Mouse (Mus musculus) B cell, adult 2 months (primary cell): ENCODE results near the gene Usp5.
"Not testable (repeated sequence)": the region's sequence is repeated elsewhere in the genome, so short reads cannot be mapped to it uniquely, and the experiment has no call there.

Experiments
- DNase-seq, 2 experiments: peaks; one replicate each; pipeline ENCODE4 v3.0.0; 2022

The Usp5 gene

DNA sequence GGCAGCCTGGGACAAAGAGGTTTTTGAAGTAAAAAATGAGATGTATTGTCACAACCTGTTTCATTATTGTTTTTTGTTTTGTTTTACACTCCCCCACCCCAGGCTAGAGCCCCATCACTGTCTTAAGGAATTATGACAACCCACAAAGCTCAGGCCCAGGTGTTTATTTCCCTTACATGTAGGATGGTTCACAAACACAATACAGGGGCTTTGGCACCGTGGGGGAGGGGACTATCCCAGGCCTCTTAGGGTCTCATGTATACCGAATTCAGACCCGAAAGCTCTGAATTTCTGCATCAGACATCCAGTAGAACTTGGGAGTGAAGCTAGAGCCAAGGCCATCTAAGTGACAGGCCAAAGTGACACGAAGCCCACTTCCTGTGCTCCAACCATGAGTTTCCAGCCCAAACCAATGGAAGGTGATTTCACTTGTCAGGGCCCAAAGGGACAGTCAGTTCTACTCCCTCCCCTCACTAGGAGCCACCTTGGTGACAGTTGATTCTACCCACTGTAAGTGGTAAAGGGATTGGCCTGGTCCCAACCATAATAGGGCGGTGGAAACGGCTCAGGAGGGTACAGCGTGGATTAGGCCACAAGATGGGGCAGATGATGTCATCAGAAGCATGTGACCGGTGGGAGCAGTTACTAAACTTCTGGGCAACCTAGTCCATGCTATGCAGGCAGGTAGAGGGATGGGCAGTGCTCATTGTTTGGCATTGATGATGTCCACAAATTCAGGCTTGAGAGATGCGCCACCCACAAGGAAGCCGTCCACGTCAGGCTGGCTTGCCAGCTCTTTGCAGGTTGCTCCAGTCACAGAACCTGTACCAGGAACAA lies 18.5 kb downstream of the Usp5 start:
- not testable (repeated sequence) for DNase-seq

DNA sequence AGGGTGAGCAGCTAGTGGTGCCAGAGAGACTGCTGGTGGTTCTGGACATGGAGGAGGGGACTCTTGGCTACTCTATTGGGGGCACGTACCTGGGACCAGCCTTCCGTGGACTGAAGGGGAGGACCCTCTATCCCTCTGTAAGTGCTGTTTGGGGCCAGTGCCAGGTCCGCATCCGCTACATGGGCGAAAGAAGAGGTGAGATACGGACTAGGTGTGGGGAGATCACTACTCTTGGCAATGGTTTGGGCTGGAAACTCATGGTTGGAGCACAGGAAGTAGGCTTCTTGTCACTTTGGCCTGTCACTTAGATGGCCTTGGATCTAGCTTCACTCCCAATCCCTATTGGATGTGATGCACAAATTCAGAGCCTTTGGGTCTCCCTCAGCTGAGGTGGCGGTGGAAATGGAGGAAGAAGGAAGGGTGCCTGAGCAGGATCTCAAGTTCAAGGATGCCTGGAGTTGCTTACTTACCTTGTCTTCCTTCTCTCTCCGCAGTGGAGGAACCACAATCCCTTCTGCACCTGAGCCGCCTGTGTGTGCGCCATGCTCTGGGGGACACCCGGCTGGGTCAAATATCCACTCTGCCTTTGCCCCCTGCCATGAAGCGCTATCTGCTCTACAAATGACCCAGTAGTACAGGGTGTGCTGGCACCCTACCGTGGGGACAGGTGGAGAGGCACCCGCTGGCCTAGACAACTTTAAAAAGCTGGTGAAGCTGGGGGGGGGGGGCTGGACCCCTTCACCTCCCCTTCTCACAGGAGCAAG lies 19.3 kb downstream of the Usp5 start:
- DNase-seq = no peak

DNA sequence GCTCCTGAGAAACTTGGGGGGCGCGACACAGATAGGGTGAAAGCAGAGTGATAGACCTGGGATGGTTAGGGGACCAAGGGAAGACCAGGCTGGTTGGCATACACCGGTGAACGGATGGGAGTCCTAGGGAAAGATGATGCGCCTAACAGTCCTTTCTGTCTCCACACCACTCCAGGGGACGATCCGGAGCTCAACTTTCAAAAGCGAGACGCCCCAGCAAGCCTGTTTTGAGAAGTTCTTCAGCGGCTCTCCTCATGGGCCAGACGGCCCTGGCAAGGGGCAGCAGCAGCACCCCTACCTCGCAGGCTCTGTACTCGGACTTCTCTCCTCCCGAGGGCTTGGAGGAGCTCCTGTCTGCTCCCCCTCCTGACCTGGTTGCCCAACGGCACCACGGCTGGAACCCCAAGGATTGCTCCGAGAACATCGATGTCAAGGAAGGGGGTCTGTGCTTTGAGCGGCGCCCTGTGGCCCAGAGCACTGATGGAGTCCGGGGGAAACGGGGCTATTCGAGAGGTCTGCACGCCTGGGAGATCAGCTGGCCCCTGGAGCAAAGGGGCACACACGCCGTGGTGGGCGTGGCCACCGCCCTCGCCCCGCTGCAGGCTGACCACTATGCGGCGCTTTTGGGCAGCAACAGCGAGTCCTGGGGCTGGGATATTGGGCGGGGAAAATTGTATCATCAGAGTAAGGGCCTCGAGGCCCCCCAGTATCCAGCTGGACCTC lies 20.1 kb downstream of the Usp5 start:
- peak; percentile 67 to 70 for DNase-seq

DNA sequence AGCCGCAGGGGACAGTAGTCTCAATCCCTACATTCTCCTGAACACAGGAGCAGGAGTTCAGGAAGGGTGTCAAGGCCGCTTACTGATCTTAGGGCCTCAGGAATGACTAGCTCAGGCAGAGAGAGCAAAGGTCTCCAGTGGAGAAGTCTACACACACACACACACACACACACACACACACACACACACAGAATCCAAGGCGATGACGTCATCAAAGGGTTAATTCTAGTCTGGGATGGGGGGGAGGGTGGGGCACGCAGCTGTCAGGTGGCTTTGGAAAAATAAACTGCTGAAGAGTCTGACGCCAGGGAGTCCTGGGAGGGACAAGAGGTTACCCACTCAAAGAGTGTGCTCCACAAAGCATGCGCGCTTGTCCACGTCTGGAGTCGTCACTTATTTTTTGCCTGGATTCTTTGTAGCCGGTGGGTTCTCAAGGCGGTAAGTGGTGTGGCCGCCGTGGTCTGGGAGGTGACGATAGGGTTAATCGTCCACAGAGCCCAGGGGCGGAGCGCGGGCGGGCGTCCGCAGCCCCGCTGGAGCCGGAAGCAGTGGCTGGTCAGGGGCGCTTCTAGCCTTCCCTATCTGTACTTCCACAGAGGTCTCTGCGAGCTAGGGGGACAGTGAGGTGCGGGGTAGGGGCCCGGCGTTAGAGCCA lies 20.8 kb downstream of the Usp5 start, which contains the start of gene Spsb2:
TSS of gene Spsb2 (plus strand) at position 304 of the 655 bp plus-strand sequence.
- DNase-seq = peak; percentile 44

DNA sequence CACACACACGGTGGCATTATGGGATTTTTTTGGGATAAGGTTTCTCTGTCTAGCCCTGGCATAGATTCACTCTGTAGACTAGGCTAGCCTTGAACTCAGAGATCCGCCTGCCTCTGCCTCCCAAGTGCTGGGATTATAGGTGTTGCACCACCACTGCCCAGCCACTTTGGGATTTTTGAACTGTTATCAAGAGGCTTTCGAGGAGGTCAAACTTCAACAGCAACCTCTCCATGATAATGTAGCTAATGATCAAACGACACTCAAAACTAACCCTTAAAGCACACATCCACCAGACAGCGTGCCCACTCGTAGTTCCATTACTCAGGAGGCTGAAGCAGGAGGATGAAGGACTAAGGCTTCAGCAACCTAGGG lies 21.3 kb downstream of the Usp5 start:
- DNase-seq = no peak

DNA sequence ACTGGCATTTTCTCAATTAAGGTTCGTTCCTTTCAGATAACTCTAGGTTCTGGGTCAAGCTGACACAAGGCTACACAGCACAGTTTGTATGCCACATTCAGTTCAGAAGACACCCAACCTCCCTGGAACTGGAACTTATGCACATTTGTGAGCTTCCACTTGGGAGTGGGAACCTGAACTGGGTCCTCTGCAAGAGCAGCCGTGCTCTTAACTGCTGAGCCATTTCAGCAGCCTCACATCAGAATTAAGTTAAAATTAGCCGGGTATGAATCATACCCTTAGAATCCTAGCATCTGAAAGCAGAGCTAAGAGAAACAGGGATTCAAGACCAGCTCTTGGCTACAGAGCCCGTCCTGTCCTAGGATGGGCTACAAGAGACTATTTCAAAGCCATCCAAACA lies 21.9 kb downstream of the Usp5 start:
- DNase-seq = no peak

DNA sequence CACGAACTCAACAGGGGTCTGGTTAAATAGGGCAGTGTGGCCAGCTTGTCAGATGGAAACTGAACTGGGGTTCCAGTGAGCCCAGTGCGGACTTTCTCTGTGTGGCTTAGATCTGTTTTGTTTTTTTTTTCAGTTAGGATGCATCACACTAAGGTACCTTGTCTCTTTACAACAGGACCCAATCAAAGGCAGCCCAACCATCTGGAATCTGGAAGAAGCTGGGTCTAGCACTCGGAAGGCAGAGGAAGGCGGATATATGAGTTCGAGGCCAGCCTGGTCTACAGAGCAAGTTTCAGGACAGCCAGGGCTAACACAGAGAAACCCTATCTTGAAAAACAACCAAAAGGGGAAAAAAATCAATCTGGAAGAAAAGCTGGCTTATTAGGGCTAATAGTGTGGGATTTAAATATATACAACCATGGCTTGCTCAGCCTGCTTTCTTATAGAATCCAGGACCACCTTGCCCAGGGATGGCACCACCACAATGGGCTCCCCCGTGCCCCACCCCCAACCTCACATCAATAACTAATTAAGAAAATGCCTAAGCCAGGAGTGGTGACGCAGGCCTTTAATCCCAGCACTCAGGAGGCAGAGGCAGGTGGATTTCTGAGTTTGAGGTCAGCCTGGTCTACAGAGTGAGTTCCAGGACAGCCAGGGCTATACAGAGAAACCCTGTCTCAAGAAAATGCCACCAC lies 22.7 kb downstream of the Usp5 start:
- no peak for DNase-seq

DNA sequence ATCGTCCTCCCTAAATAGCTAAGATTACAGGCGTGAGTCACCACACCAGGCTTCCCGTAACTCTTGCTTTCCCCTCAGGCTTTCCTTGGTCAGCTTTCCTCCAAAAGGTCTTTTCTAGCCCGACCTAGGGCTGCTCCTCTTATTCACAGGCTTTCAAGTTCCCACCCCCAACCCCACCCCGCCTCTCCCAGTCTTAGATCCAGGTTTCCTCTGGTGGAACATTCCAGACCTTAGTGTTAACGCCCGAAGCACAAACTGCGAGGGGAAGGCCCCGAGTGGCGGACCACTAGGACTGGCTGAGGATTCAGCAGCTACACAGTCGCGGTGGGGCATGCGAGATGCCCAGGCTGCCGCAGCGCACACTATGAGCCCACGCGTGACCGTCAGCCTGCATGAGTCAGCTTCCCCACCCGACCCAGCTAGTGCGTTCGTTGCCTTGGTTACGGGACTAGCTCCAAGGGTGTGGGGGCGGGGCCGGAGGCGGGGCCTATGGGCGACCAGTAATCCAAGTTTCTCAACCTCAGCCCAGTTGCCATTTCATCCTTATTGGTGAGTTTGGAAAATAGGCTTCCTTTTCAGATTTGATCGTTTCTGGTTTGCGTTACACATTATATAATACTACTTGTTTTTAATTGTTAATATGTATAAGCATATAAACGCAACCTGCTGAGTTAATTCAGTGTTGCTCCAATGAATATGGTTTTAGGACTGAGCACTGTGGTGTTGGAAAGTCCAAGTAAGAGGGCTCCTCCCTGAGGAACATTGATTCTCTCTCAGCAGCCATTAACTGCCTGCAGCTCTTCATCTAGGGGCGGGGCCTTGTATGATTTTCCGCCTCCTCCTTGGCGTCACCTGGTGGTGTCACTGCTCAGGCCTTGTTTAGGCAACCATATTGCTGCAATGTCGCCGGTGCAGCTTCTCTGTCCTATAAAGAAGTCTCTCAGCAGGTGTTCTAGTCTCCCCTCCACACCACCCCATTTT lies 23.7 kb downstream of the Usp5 start:
- peak; percentile 93 to 95 for DNase-seq

DNA sequence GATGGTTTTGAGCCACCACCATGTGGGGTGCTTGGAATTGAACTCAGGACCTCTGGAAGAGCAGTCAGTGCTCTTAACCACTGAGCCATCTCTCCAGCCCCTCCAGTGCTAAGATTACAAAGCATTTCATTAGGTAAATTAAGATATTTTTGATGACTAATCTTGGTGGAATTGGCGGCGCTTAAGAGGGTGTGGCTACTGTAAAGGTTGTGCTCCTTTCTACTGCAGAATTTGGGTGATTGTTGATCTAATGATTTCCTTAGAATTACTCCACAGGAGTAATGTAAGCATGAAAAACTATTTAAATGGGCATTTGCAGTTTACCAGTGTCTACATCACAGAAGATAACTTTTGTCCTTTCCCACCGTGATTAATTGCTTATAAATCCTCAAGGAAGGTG lies 24.9 kb downstream of the Usp5 start:
- no peak for DNase-seq

DNA sequence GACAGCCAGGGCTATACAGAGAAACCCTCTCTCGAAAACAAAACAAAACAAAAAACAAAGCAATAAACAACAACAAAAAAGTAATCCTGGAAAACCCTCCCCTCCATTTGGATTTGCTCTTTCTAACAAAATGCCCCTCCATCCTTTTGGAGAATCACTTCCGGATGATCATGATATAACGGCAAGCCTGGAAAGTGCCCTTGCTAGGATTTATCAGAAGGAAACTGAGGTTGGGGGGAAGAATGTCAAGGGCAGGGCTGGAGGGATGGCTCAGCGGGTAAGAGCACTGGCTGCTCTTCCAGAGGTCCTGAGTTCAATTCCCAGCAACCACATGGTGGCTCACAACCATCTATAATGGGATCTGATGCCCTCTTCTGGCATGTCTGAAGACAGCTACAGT lies 25.6 kb downstream of the Usp5 start:
- not testable (repeated sequence) for DNase-seq

DNA sequence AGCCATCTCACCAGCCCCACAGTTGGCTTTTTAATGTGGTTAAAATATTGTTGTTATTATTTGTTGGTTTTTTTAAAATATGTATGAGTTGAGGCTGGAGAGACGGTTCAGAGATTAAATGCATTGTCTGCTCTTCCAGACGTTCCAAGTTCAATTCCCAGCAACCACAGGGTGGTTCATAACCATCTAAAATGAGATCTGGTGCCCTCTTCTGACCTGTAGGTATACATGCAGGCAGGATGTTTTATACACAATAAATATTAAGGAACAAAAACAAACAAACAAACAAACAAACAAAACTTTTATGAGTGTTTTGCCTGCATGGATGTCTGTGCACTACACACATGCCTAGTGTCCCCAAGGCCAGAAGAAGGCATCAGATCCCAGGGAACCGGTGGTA lies 26.2 kb downstream of the Usp5 start:
- no peak for DNase-seq

DNA sequence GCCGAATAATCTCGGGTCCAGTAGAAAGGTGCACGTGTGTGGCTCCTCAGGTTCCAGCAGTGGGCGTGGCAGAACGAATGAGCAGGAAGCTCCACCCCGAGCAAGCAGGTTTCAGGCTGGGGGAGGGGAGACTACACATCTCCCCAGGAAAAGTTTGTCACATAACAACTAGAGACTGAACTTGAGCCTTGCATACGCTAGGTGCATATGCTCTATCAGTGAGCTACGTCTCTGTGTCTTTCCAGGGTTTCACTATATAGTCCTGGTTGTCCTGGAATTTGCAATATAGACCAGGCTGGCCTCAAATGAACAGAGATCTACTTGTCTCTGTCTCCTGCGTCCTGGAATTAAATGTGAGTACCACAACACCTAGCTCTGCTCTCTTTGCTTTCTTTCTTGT lies 26.9 kb downstream of the Usp5 start:
- not testable (repeated sequence) for DNase-seq

DNA sequence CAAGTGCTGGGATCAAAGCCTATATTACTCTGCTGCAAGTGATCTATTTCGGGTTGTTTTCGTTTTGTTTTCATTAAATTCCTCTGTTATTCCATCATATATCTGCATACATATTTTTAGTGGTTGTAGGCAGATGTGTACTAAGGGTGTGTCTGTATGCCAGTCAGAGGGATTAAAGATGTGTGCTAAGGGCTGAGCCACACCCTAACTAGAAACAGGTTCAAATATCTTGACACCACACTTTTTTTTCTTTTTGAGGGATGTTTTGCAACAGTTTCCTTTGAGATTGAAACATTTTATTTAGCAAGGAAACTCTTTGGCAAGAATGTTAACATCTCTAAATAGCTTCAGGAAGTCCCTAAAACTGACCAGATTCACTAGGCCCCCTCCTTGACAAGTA lies 33.1 kb downstream of the Usp5 start:
- DNase-seq = no peak

DNA sequence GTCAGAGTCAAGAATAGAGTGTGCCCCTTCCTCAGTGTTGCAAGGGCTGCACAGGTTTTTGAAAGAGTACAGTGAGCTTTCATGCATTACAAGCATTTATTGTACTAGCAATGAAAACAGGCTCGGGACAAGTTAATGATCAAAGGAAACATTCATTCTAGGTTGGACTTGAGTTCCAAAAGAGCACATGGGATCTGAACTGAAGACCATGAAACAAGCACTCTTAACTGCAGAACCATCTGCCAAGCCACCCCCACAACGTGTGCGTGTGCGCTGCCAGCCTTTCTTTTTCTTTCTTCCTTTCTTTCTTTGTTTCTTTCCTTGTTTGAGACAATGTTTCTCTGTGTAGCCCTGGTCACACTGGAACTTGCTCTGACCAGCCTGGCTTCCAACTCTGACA lies 33.5 kb downstream of the Usp5 start:
- DNase-seq = no peak

DNA sequence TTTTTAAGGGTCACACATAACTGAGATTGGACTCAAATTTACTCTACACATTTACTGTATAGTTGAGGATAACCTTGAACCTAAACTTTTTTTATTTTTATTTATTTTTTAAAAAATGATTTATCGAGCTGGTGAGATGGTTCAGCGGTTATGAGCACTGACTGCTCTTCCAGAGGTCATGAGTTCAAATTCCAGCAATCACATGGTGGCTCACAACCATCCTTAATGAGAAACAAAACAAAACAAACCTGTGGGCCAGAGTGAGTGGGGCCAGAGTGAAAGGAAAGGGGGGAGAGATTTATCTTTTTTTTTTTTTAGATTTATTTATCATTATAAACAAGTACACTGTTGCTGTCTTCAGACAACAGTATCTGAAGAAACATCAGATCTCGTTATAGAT lies 37.4 kb downstream of the Usp5 start:
- no peak for DNase-seq

DNA sequence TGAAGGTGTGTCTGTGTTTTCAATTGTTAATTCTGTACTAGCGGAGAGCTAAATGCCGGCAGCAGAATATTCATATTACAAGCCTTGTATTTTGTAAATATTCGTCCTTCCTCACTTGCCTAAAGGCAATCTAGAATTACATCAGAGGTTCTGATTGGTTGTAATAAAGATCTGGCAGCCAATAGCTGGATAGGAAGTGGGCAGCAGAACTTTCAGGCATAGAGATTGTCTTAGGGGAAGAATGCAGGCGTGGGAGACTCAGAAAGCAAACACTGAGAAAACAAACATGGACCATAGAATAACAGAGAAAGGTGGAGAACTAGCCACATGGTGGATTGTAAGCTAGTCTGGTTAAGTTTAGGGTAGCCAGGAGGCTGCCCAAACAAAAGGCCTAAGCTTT lies 39.2 kb downstream of the Usp5 start:
- DNase-seq = no peak

DNA sequence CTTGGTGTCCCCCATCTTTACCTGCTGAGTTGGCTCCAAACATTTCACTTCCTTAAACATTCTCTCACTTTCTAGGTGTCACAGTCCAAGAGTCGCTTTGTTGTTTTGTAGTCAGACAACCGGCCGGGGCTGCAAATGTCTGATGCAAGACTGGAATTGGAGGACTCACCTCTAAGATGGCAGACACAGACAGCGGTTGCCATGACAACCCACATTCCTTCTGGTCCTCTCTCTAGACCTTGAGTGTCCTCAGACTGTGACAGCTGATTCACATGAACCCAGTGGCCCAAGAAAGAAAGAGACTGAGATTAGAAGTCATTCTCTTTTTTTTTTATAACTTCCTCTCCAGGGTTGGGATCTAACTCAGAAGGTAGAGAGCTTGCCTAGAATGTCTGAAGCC lies 39.8 kb downstream of the Usp5 start:
- DNase-seq = no peak

DNA sequence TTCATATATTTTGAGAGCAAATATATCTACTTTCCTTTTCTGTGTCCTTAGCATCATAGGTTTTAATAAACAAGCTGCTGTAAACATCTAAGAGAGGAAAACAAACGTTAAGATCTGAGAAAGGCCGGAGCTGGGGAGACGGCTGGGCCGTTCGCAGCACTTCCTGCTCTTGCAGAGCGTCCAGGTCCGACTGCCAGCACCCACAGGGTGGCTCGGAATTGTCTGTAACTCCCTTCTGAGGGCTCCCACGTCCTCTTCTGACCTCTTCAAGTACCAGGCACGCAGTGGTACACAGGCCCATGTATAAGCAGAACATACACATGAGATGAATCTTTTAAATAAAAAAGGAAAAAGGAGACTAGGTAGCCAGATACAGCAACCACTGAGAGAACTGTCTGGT lies 41.6 kb downstream of the Usp5 start:
- DNase-seq = no peak

DNA sequence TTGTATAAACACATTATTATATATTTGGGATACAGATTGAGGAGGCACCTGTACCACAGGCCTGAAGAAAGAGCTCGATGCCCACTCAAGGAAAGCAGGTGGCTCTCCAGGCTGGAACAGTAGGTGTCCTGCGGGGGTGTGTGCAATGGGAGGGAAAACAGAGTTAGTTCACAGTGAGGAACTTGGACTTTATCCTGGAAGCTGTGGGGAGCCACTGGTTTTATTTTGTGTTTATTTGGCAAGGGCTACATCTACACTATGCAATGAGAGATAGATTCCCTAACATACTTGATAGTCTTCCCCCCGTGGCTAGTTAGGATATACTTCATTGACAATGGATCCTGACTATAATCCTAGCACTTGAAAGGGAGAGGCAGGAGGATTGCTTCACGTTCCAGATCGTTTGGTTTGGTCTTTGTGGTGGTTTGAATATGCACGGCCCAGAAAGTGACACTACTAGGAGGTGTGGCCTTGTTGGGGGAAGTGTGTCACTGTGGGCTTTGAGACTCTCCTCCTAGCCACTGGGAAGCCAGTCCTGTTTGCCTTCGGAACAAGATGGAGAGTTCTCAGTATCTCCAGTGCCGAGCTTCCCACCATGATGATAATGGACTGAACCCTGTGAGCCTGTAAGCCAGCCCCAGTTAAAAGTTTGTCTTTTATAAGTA lies 42.4 kb downstream of the Usp5 start:
- no peak for DNase-seq

DNA sequence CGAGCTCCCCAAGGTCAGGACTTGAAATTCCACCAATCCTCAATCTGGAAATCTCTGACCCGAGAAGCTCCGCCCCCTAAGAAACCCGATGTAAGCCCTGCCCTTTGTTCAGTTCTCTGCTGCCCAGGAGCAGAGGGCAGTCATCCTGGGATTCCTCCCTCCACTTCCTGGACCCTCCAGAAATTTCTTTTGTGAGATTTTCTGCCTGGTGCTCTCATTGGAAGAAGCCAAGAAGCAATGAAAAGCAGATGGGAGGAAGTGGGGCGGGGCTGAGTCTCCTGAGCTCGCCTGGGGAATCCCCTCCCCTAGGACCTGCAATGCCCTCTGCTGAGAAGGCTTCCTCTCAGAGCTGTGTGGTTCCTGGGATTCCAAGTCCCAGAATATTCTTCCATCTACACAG lies 46.8 kb downstream of the Usp5 start:
- peak; percentile 71 to 72 for DNase-seq

DNA sequence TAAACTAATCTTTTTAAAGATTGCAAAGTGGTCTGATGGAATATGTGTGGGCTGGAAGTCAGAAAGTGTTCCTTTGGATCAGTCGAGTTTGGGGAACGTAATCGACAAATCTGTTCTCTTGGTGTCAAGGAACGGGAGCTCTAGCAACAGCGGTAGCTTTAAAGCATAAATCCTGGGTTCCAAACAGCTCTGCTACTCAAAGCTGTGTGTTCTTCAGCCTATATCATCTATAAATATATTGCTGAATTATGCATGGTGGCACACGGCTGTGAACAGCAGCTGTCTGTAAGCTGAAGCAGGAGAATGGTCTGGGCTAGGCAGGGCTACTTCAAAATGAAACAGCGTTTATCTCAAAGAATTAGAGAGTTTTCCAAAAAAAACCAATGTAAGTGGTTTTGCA lies 48.4 kb downstream of the Usp5 start:
- no peak for DNase-seq
